17 mouse cellular contexts compared by ENCODE assay signal in genomic region chr16:46507260-46507943, GRCm38 (mm10). TPM values are rescaled to one million over a fixed set of nuclear protein-coding genes. Genes with fewer than 3 reads are reported as not detected.
DNase-seq lines count a peak whose midpoint lies in the region; ATAC-seq lines count a peak whose summit lies in the region.
"Had no signal": no experiment of that assay in that cellular context is flagged by ENCODE, and none has a peak within 500 bp of the region (broad histone marks: within the 10 kb centered on the region; RNA-seq: fewer than 3 reads in every experiment).

No protein-coding gene starts in this region.

- no peaks in the 10 kb centered on the region for H3K4me1 ChIP-seq in liver, embryonic 12.5 days
- no peaks in the 10 kb centered on the region for H3K4me1 ChIP-seq in liver, embryonic 11.5 days (replicated peaks; ENCODE audit: control insufficient read depth, insufficient read depth, low read length)
- H3K4me1 ChIP-seq in intestine, embryonic 16.5 days (ENCODE audit: control insufficient read depth, insufficient read depth, low read length): no peaks in the 10 kb centered on the region
- peaks cover 3% of the 10 kb centered on the region; the same call in 1 of the 2 replicates for H3K4me1 ChIP-seq in kidney, embryonic 16.5 days (ENCODE audit: insufficient read depth, low read length)
- H3K4me1 ChIP-seq in liver, embryonic 16.5 days (ENCODE audit: control insufficient read depth, low read depth, low read length): no peaks in the 10 kb centered on the region
- H3K4me1 ChIP-seq: embryonic facial prominence, embryonic 13.5 days; hindbrain, embryonic 15.5 days; midbrain, embryonic 15.5 days had no signal

- H3K4me2 ChIP-seq in liver, embryonic 12.5 days: no peak overlapping the region
- no peak overlapping the region for H3K4me2 ChIP-seq in liver, embryonic 11.5 days
- no peak overlapping the region for H3K4me2 ChIP-seq in intestine, embryonic 16.5 days (ENCODE audit: low read depth, low read length)
- H3K4me2 ChIP-seq in kidney, embryonic 16.5 days (replicated peaks; ENCODE audit: low read depth, low read length): no peak overlapping the region
- H3K4me2 ChIP-seq in liver, embryonic 16.5 days (ENCODE audit: low read depth, low read length): no peak overlapping the region
- H3K4me2 ChIP-seq: embryonic facial prominence, embryonic 13.5 days; hindbrain, embryonic 15.5 days; midbrain, embryonic 15.5 days had no signal

- H3K9ac ChIP-seq in liver, embryonic 12.5 days: no peak overlapping the region
- no peak overlapping the region for H3K9ac ChIP-seq in liver, embryonic 11.5 days (ENCODE audit: low read depth, low read length)
- H3K9ac ChIP-seq in intestine, embryonic 16.5 days (ENCODE audit: low read depth, low read length): no peak overlapping the region
- H3K9ac ChIP-seq in kidney, embryonic 16.5 days (replicated peaks; ENCODE audit: low read length): no peak overlapping the region
- no peak overlapping the region for H3K9ac ChIP-seq in liver, embryonic 16.5 days (ENCODE audit: low read depth, low read length)
- H3K9ac ChIP-seq: embryonic facial prominence, embryonic 13.5 days; hindbrain, embryonic 15.5 days; midbrain, embryonic 15.5 days had no signal

- H3K4me3 ChIP-seq in liver, embryonic 12.5 days: no peak overlapping the region
- H3K4me3 ChIP-seq in liver, embryonic 11.5 days (ENCODE audit: low read depth, low read length): no peak overlapping the region
- H3K4me3 ChIP-seq in intestine, embryonic 16.5 days (ENCODE audit: low read length): no peak overlapping the region
- no peak overlapping the region for H3K4me3 ChIP-seq in kidney, embryonic 16.5 days (ENCODE audit: low read length)
- no peak overlapping the region for H3K4me3 ChIP-seq in liver, embryonic 16.5 days (ENCODE audit: low read depth, low read length)
- H3K4me3 ChIP-seq: embryonic facial prominence, embryonic 13.5 days; forebrain, embryonic 10.5 days; heart, adult 2 months; hindbrain, embryonic 15.5 days; midbrain, embryonic 15.5 days had no signal

- WGBS in liver, embryonic 12.5 days (ENCODE audit: insufficient replicate concordance): 40% methylated on average over 3 of the region's 3 CpGs
- WGBS in liver, embryonic 11.5 days: 43% methylated on average over 3 of the region's 3 CpGs
- WGBS in intestine, embryonic 16.5 days: 32% methylated on average over 3 of the region's 3 CpGs
- 30% methylated on average over 3 of the region's 3 CpGs for WGBS in kidney, embryonic 16.5 days
- WGBS in liver, embryonic 16.5 days (ENCODE audit: insufficient replicate concordance): 44% methylated on average over 3 of the region's 3 CpGs

- peak; percentile 49; the same call in 1 of the 2 replicates for ATAC-seq in liver, embryonic 12.5 days
- ATAC-seq in liver, embryonic 11.5 days (replicated peaks; ENCODE audit: low FRiP score): no peak
- ATAC-seq in intestine, embryonic 16.5 days: peak; percentile 94
- peak; percentile 97 for ATAC-seq in kidney, embryonic 16.5 days (ENCODE audit: low FRiP score, low TSS enrichment)
- peak; percentile 72 for ATAC-seq in liver, embryonic 16.5 days (ENCODE audit: low read depth)
- no peak for ATAC-seq in CD4-positive, CD25-positive, alpha-beta regulatory T cell, adult 4 months
- ATAC-seq: midbrain, embryonic 15.5 days had no signal

- H3K27ac ChIP-seq in liver, embryonic 12.5 days: no peak overlapping the region
- no peak overlapping the region for H3K27ac ChIP-seq in liver, embryonic 11.5 days (ENCODE audit: low read depth, low read length)
- H3K27ac ChIP-seq in intestine, embryonic 16.5 days (ENCODE audit: low read length): peak overlapping the region; percentile 52; the same call in 1 of the 2 replicates
- H3K27ac ChIP-seq in kidney, embryonic 16.5 days (ENCODE audit: low read length): peak overlapping the region; percentile 82
- no peak overlapping the region for H3K27ac ChIP-seq in liver, embryonic 16.5 days (ENCODE audit: low read length)
- H3K27ac ChIP-seq: embryonic facial prominence, embryonic 13.5 days; forebrain, embryonic 10.5 days; heart, adult 2 months; hindbrain, embryonic 15.5 days; macrophage; midbrain, embryonic 15.5 days had no signal

- H3K9me3 ChIP-seq in liver, embryonic 12.5 days (replicated peaks): no peaks in the 10 kb centered on the region
- no peaks in the 10 kb centered on the region for H3K9me3 ChIP-seq in liver, embryonic 11.5 days (ENCODE audit: control insufficient read depth, low read length)
- no peaks in the 10 kb centered on the region for H3K9me3 ChIP-seq in intestine, embryonic 16.5 days (ENCODE audit: control insufficient read depth, low read length)
- no peaks in the 10 kb centered on the region for H3K9me3 ChIP-seq in kidney, embryonic 16.5 days (ENCODE audit: low read length)
- H3K9me3 ChIP-seq in liver, embryonic 16.5 days (replicated peaks; ENCODE audit: control insufficient read depth, low read length): no peaks in the 10 kb centered on the region
- H3K9me3 ChIP-seq: embryonic facial prominence, embryonic 13.5 days; forebrain, embryonic 10.5 days; hindbrain, embryonic 15.5 days; midbrain, embryonic 15.5 days had no signal

- DNase-seq in liver, embryonic 11.5 days (ENCODE audit: low spot score): no peak
- no peak for DNase-seq in left cerebral cortex, adult 18-20 months (ENCODE audit: low spot score in 2 of 2)
- DNase-seq in cerebellum, postnatal 10 days: no peak
- DNase-seq: adrenal gland, adult 2 months; cerebellum, postnatal 14 days; heart, adult 2 months; heart, postnatal 10 days had no signal

- H3K36me3 ChIP-seq in liver, embryonic 12.5 days: no peaks in the 10 kb centered on the region
- H3K36me3 ChIP-seq in liver, embryonic 11.5 days (ENCODE audit: control insufficient read depth, insufficient read depth, low read length): no peaks in the 10 kb centered on the region
- no peaks in the 10 kb centered on the region for H3K36me3 ChIP-seq in intestine, embryonic 16.5 days (ENCODE audit: control insufficient read depth, insufficient read depth, low read length)
- H3K36me3 ChIP-seq in kidney, embryonic 16.5 days (ENCODE audit: insufficient read depth, low read length): no peaks in the 10 kb centered on the region
- H3K36me3 ChIP-seq in liver, embryonic 16.5 days (ENCODE audit: control insufficient read depth, insufficient read depth): no peaks in the 10 kb centered on the region
- H3K36me3 ChIP-seq: embryonic facial prominence, embryonic 13.5 days; forebrain, embryonic 10.5 days; hindbrain, embryonic 15.5 days; midbrain, embryonic 15.5 days had no signal

- H3K27me3 ChIP-seq in liver, embryonic 12.5 days (replicated peaks): no peaks in the 10 kb centered on the region
- no peaks in the 10 kb centered on the region for H3K27me3 ChIP-seq in liver, embryonic 11.5 days (replicated peaks; ENCODE audit: control insufficient read depth, insufficient read depth, low read length)
- no peaks in the 10 kb centered on the region for H3K27me3 ChIP-seq in intestine, embryonic 16.5 days (replicated peaks; ENCODE audit: control insufficient read depth, insufficient read depth, low read length)
- no peaks in the 10 kb centered on the region for H3K27me3 ChIP-seq in kidney, embryonic 16.5 days (ENCODE audit: insufficient read depth, low read length)
- no peaks in the 10 kb centered on the region for H3K27me3 ChIP-seq in liver, embryonic 16.5 days (ENCODE audit: control insufficient read depth, insufficient read depth, low read depth, low read length)
- H3K27me3 ChIP-seq: embryonic facial prominence, embryonic 13.5 days; hindbrain, embryonic 15.5 days; midbrain, embryonic 15.5 days had no signal

RNA-seq across cellular contexts. Expression of gene Nectin3, which starts 9.1 kb away (rescaled TPM):
- 8.5 and 8.9 TPM in 2 replicates for polyA plus RNA-seq in liver, embryonic 12.5 days (2016; fragmentation: Nextera tagmentation; extraction: Ambion mirVana)
- polyA plus RNA-seq in liver, embryonic 11.5 days (2014; fragmentation: Nextera tagmentation; extraction: Ambion mirVana): 11.0 and 13.4 TPM in 2 replicates
- polyA plus RNA-seq in intestine, embryonic 16.5 days (2015; fragmentation: Nextera tagmentation; extraction: Ambion mirVana): 12.8 and 14.2 TPM in 2 replicates
- polyA plus RNA-seq in kidney, embryonic 16.5 days (2015; fragmentation: Nextera tagmentation; extraction: Ambion mirVana): 16.7 and 16.9 TPM in 2 replicates
- polyA plus RNA-seq in liver, embryonic 16.5 days (2015; fragmentation: Nextera tagmentation; extraction: Ambion mirVana): 1.6 and 2.0 TPM in 2 replicates
- total RNA-seq in left cerebral cortex, adult 18-20 months (2021): 10 to 100 TPM; 37.9 to 42.2 TPM
- polyA plus RNA-seq in CD4-positive, CD25-positive, alpha-beta regulatory T cell, adult 4 months (2017; shearing (Covaris generic)): not detected
- polyA plus RNA-seq: macrophage had no signal

Comparison
In these comparisons a context has a peak if more than half of its experiments do, and no peak if none do; other contexts are left out.
1. ATAC-seq: peak in liver, embryonic 12.5 days (single experiment), intestine, embryonic 16.5 days (single experiment), kidney, embryonic 16.5 days (single experiment) and liver, embryonic 16.5 days (single experiment); none in liver, embryonic 11.5 days (single experiment) and CD4-positive, CD25-positive, alpha-beta regulatory T cell, adult 4 months (single experiment).
2. H3K27ac ChIP-seq: peak in intestine, embryonic 16.5 days (single experiment) and kidney, embryonic 16.5 days (single experiment); none in liver, embryonic 12.5 days (single experiment), liver, embryonic 11.5 days (single experiment) and liver, embryonic 16.5 days (single experiment).